Comparison of ENCODE assay signal across 12 mouse cellular contexts in genomic region chr2:141876155-141876851, GRCm38 (mm10).
DNase-seq lines count a peak whose midpoint lies in the region; ATAC-seq lines count a peak whose summit lies in the region.
"Had no signal": no experiment of that assay in that cellular context is flagged by ENCODE, and none has a peak within 500 bp of the region (broad histone marks: within the 10 kb centered on the region; RNA-seq: fewer than 3 reads in every experiment).

No protein-coding gene starts in this region.

- H3K27ac ChIP-seq in heart, embryonic 13.5 days (replicated peaks): peak overlapping the region; percentile 20; the same call in 1 of the 2 replicates
- no peak overlapping the region for H3K27ac ChIP-seq in embryonic facial prominence, embryonic 14.5 days (replicated peaks; ENCODE audit: low read depth, low read length)
- no peak overlapping the region for H3K27ac ChIP-seq in kidney, embryonic 15.5 days
- H3K27ac ChIP-seq: liver, embryonic 12.5 days; neural tube, embryonic 12.5 days had no signal

- H3K4me2 ChIP-seq in heart, embryonic 13.5 days: peak overlapping the region; percentile 51
- H3K4me2 ChIP-seq in embryonic facial prominence, embryonic 14.5 days (ENCODE audit: low read depth, low read length): no peak overlapping the region
- H3K4me2 ChIP-seq in kidney, embryonic 15.5 days: no peak overlapping the region
- H3K4me2 ChIP-seq: liver, embryonic 12.5 days; neural tube, embryonic 12.5 days had no signal

- no peak overlapping the region for H3K9ac ChIP-seq in heart, embryonic 13.5 days
- H3K9ac ChIP-seq in embryonic facial prominence, embryonic 14.5 days (ENCODE audit: low read depth, low read length): no peak overlapping the region
- no peak overlapping the region for H3K9ac ChIP-seq in kidney, embryonic 15.5 days
- H3K9ac ChIP-seq: liver, embryonic 12.5 days; neural tube, embryonic 12.5 days had no signal

- intact Hi-C loops in heart, postnatal 25 days (cut with DNase I): no loop called here
- intact Hi-C loops in heart, postnatal 36 days (cut with DNase I): no loop called here
- intact Hi-C loops in left cerebral cortex, postnatal 36 days (cut with DNase I): no loop called here

- WGBS in heart, embryonic 13.5 days: 20% methylated on average over 10 of the region's 10 CpGs
- 41% methylated on average over 10 of the region's 10 CpGs for WGBS in embryonic facial prominence, embryonic 14.5 days
- 33% methylated on average over 10 of the region's 10 CpGs for WGBS in kidney, embryonic 15.5 days

- DNase-seq in heart, postnatal 25 days (ENCODE audit: low spot score): no peak
- peak; percentile 33 for DNase-seq in embryonic facial prominence, embryonic 14.5 days (ENCODE audit: low spot score)
- DNase-seq in heart, postnatal 36 days: peak; percentile 1 to 2
- DNase-seq in left cerebral cortex, postnatal 36 days (ENCODE audit: low spot score in 2 of 2): peak; percentile 21 to 45
- DNase-seq in cerebellum, postnatal 25 days: no peak
- no peak for DNase-seq in kidney, adult 18-20 months
- DNase-seq: thymus, postnatal 36 days had no signal

- no peaks in the 10 kb centered on the region for H3K27me3 ChIP-seq in heart, embryonic 13.5 days (replicated peaks)
- H3K27me3 ChIP-seq in embryonic facial prominence, embryonic 14.5 days (replicated peaks; ENCODE audit: control insufficient read depth, insufficient read depth, low read length): no peaks in the 10 kb centered on the region
- H3K27me3 ChIP-seq in kidney, embryonic 15.5 days: no peaks in the 10 kb centered on the region
- H3K27me3 ChIP-seq: liver, embryonic 12.5 days; megakaryocyte, embryonic 14.5 days; neural tube, embryonic 12.5 days had no signal

- ATAC-seq in heart, embryonic 13.5 days (ENCODE audit: extremely low read depth, insufficient number of reproducible peaks, low FRiP score, low TSS enrichment): no peak
- no peak for ATAC-seq in embryonic facial prominence, embryonic 14.5 days (ENCODE audit: low read depth)
- ATAC-seq in kidney, embryonic 15.5 days (replicated peaks; ENCODE audit: low FRiP score): no peak
- ATAC-seq: liver, embryonic 12.5 days had no signal

- peak overlapping the region; percentile 6; the same call in 1 of the 2 replicates for H3K4me3 ChIP-seq in heart, embryonic 13.5 days
- H3K4me3 ChIP-seq in embryonic facial prominence, embryonic 14.5 days (ENCODE audit: low read depth, low read length): no peak overlapping the region
- H3K4me3 ChIP-seq in kidney, embryonic 15.5 days (replicated peaks): no peak overlapping the region
- H3K4me3 ChIP-seq: liver, embryonic 12.5 days; megakaryocyte, embryonic 14.5 days; neural tube, embryonic 12.5 days had no signal

- H3K36me3 ChIP-seq in heart, embryonic 13.5 days: no peaks in the 10 kb centered on the region
- H3K36me3 ChIP-seq in embryonic facial prominence, embryonic 14.5 days (ENCODE audit: control insufficient read depth, insufficient read depth, low read length): no peaks in the 10 kb centered on the region
- no peaks in the 10 kb centered on the region for H3K36me3 ChIP-seq in kidney, embryonic 15.5 days
- H3K36me3 ChIP-seq: liver, embryonic 12.5 days; neural tube, embryonic 12.5 days had no signal

- no peaks in the 10 kb centered on the region for H3K9me3 ChIP-seq in heart, embryonic 13.5 days
- H3K9me3 ChIP-seq in embryonic facial prominence, embryonic 14.5 days (ENCODE audit: control insufficient read depth, low read length): no peaks in the 10 kb centered on the region
- no peaks in the 10 kb centered on the region for H3K9me3 ChIP-seq in kidney, embryonic 15.5 days (replicated peaks)
- H3K9me3 ChIP-seq: liver, embryonic 12.5 days; neural tube, embryonic 12.5 days had no signal

- peaks cover 26% of the 10 kb centered on the region for H3K4me1 ChIP-seq in heart, embryonic 13.5 days
- H3K4me1 ChIP-seq in embryonic facial prominence, embryonic 14.5 days (ENCODE audit: control insufficient read depth, insufficient read depth, low read length): peaks cover 17% of the 10 kb centered on the region
- H3K4me1 ChIP-seq in kidney, embryonic 15.5 days: no peaks in the 10 kb centered on the region
- H3K4me1 ChIP-seq: liver, embryonic 12.5 days; megakaryocyte, embryonic 14.5 days; neural tube, embryonic 12.5 days had no signal

Comparison
In these comparisons a context has a peak if more than half of its experiments do, and no peak if none do; other contexts are left out.
1. DNase-seq: peak in embryonic facial prominence, embryonic 14.5 days (single experiment), heart, postnatal 36 days (2 of 2) and left cerebral cortex, postnatal 36 days (2 of 2); none in heart, postnatal 25 days (single experiment), cerebellum, postnatal 25 days (0 of 2) and kidney, adult 18-20 months (single experiment).